Mouse (Mus musculus) MEL (cell line): ENCODE data around the gene Ppp4r3a. TPM values are rescaled to one million over a fixed set of nuclear protein-coding genes. Genes with fewer than 3 reads are reported as not detected.

ENCODE experiments used
- DNase-seq: peaks from one replicate; pipeline ENCODE4 v3.0.0; 2011; ENCODE audit warnings: low read depth, low spot score
- H3K27ac ChIP-seq: 2 replicates; pipeline ENCODE4 v1.5.1; 2012; ENCODE audit warnings: low read depth, mild to moderate bottlenecking, control low read depth, low read length, moderate library complexity; ENCODE audit not compliant: control insufficient read depth
- H3K27me3 ChIP-seq, 2 experiments: fragments of 150-350 bp in 1 of 2; sonication (generic) in 1 of 2; 2 replicates each; pipeline ENCODE4 v1.6.1; 2012; ENCODE audit warnings: low read length in 2 of 2, mild to moderate bottlenecking in 2 of 2, improper control_type of control experiment in 1 of 2, moderate library complexity in 1 of 2; ENCODE audit not compliant: insufficient read depth in 2 of 2, control insufficient read depth in 1 of 2
- H3K36me3 ChIP-seq, 2 experiments: 2 replicates each; pipeline ENCODE4 v1.6.1; 2012 to 2014; ENCODE audit warnings: low read length in 2 of 2, improper control_type of control experiment in 1 of 2, inconsistent platforms in 1 of 2, mild to moderate bottlenecking in 1 of 2; ENCODE audit not compliant: insufficient read depth in 2 of 2, control insufficient read depth in 1 of 2
- H3K4me1 ChIP-seq, 2 experiments: fragments of 150-350 bp in 1 of 2; sonication (generic) in 1 of 2; 2 replicates each; pipeline ENCODE4 v1.6.1; 2012; ENCODE audit warnings: low read length in 2 of 2, improper control_type of control experiment in 1 of 2, mild to moderate bottlenecking in 1 of 2; ENCODE audit not compliant: insufficient read depth in 2 of 2, control insufficient read depth in 1 of 2
- H3K4me3 ChIP-seq, 2 experiments: fragments of 150-350 bp in 1 of 2; sonication (generic) in 1 of 2; 2 replicates each; pipeline ENCODE4 v1.5.1; 2012; ENCODE audit warnings: low read depth in 2 of 2, low read length in 2 of 2, mild to moderate bottlenecking in 2 of 2, moderate library complexity in 2 of 2, control low read depth in 1 of 2, improper control_type of control experiment in 1 of 2; ENCODE audit not compliant: control insufficient read depth in 1 of 2, insufficient read depth in 1 of 2
- H3K79me2 ChIP-seq: 2 replicates; pipeline ENCODE4 v1.6.1; 2012; ENCODE audit warnings: mild to moderate bottlenecking, low read length, moderate library complexity; ENCODE audit not compliant: control insufficient read depth, poor library complexity, insufficient read depth
- H3K9ac ChIP-seq: 2 replicates; pipeline ENCODE4 v1.6.1; 2012; ENCODE audit warnings: low read depth, mild to moderate bottlenecking, control low read depth, low read length, moderate library complexity; ENCODE audit not compliant: control insufficient read depth, poor library complexity, severe bottlenecking
- H3K9me3 ChIP-seq: fragments of 150-350 bp; sonication (generic); replicated peaks from 2 replicates; pipeline ENCODE4 v1.6.1; 2012; ENCODE audit warnings: mild to moderate bottlenecking, low read length, improper control_type of control experiment, moderate library complexity; ENCODE audit not compliant: insufficient read depth
- CHD1 ChIP-seq: IDR thresholded peaks from 2 replicates; pipeline ENCODE4 v1.6.1; 2012; ENCODE audit warnings: low read depth, mild to moderate bottlenecking, inconsistent platforms, low read length, improper control_type of control experiment
- CHD2 ChIP-seq: IDR thresholded peaks from 2 replicates; pipeline ENCODE4 v1.6.1; 2011; ENCODE audit warnings: low read length, improper control_type of control experiment
- CTCF ChIP-seq, 3 experiments: IDR thresholded peaks in 2 of 3; conservative IDR thresholded peaks in 1 of 3; 2 replicates each; pipeline ENCODE4 v1.5.1; 2011 to 2012; ENCODE audit warnings: low read length in 3 of 3, low read depth in 2 of 3, mild to moderate bottlenecking in 2 of 3, improper control_type of control experiment in 1 of 3, inconsistent platforms in 1 of 3, mixed read lengths in 1 of 3, moderate library complexity in 1 of 3; ENCODE audit not compliant: control insufficient read depth in 1 of 3, insufficient read depth in 1 of 3, poor library complexity in 1 of 3, severe bottlenecking in 1 of 3
- E2F4 ChIP-seq: IDR thresholded peaks from 2 replicates; pipeline ENCODE4 v1.6.1; 2011; ENCODE audit warnings: low read depth, low read length, improper control_type of control experiment, borderline replicate concordance
- EP300 ChIP-seq, 2 experiments: IDR thresholded peaks; 2 replicates each; pipeline ENCODE4 v1.6.1; 2011; ENCODE audit warnings: improper control_type of control experiment in 2 of 2, low read length in 2 of 2, low read depth in 1 of 2, mild to moderate bottlenecking in 1 of 2
- HCFC1 ChIP-seq: IDR thresholded peaks from 2 replicates; pipeline ENCODE4 v1.6.1; 2012; ENCODE audit warnings: low read depth, mild to moderate bottlenecking, inconsistent platforms, low read length, improper control_type of control experiment, moderate library complexity
- JUND ChIP-seq: IDR thresholded peaks from 2 replicates; pipeline ENCODE4 v1.6.1; 2011; ENCODE audit warnings: low read depth, mild to moderate bottlenecking, improper control_type of control experiment, low read length
- KAT2A ChIP-seq: conservative IDR thresholded peaks from 2 replicates; pipeline ENCODE4 v1.6.1; 2012; ENCODE audit warnings: low read depth, low read length, improper control_type of control experiment, inconsistent platforms
- MAFK ChIP-seq: IDR thresholded peaks from 2 replicates; pipeline ENCODE4 v1.6.1; 2011; ENCODE audit warnings: low read depth, mild to moderate bottlenecking, low read length, improper control_type of control experiment, borderline replicate concordance
- MAZ ChIP-seq: IDR thresholded peaks from 2 replicates; pipeline ENCODE4 v1.6.1; 2012; ENCODE audit warnings: low read depth, mild to moderate bottlenecking, inconsistent platforms, low read length, improper control_type of control experiment
- MXI1 ChIP-seq: IDR thresholded peaks from 2 replicates; pipeline ENCODE4 v1.6.1; 2011; ENCODE audit warnings: mild to moderate bottlenecking, low read depth, low read length, improper control_type of control experiment
- MYB ChIP-seq: IDR thresholded peaks from 2 replicates; pipeline ENCODE4 v1.6.1; 2011; ENCODE audit warnings: mild to moderate bottlenecking, low read depth, low read length, improper control_type of control experiment
- MYC ChIP-seq: IDR thresholded peaks from 2 replicates; pipeline ENCODE4 v1.6.1; 2011; ENCODE audit warnings: low read depth, mild to moderate bottlenecking, low read length, improper control_type of control experiment, moderate library complexity
- NELFE ChIP-seq: IDR thresholded peaks from 2 replicates; pipeline ENCODE4 v1.6.1; 2011; ENCODE audit warnings: low read depth, low read length, improper control_type of control experiment
- POLR2AphosphoS5 ChIP-seq: IDR thresholded peaks from 2 replicates; pipeline ENCODE4 v1.6.1; 2012; ENCODE audit warnings: low read depth, borderline replicate concordance, mild to moderate bottlenecking, inconsistent platforms, low read length, moderate library complexity, mixed read lengths
- RCOR1 ChIP-seq: IDR thresholded peaks from 2 replicates; pipeline ENCODE4 v1.6.1; 2012; ENCODE audit warnings: low read depth, mild to moderate bottlenecking, inconsistent platforms, low read length, improper control_type of control experiment
- SIN3A ChIP-seq: IDR thresholded peaks from 2 replicates; pipeline ENCODE4 v1.6.1; 2012; ENCODE audit warnings: low read length, improper control_type of control experiment, inconsistent platforms
- TBP ChIP-seq: IDR thresholded peaks from 2 replicates; pipeline ENCODE4 v1.8.0; 2011; ENCODE audit warnings: low read depth, low read length, improper control_type of control experiment
- TCF12 ChIP-seq: IDR thresholded peaks from 2 replicates; pipeline ENCODE4 v1.6.1; 2014; ENCODE audit warnings: low read depth, mild to moderate bottlenecking, inconsistent platforms, low read length, improper control_type of control experiment, moderate library complexity
- USF1 ChIP-seq: IDR thresholded peaks from 2 replicates; pipeline ENCODE4 v1.6.1; 2014; ENCODE audit warnings: low read depth, mild to moderate bottlenecking, inconsistent platforms, low read length, improper control_type of control experiment, moderate library complexity
- USF2 ChIP-seq, 2 experiments: IDR thresholded peaks; 2 replicates each; pipeline ENCODE4 v1.6.1; 2011 to 2012; ENCODE audit warnings: improper control_type of control experiment in 2 of 2, low read length in 2 of 2, borderline replicate concordance in 1 of 2, inconsistent platforms in 1 of 2, low read depth in 1 of 2, mild to moderate bottlenecking in 1 of 2; ENCODE audit not compliant: insufficient read depth in 1 of 2
- ZNF384 ChIP-seq: IDR thresholded peaks from 2 replicates; pipeline ENCODE4 v1.6.1; 2012; ENCODE audit warnings: low read depth, mild to moderate bottlenecking, inconsistent platforms, low read length, improper control_type of control experiment
- polyA plus RNA-seq, 2 experiments: library from polyadenylated mRNA; stranded (reverse) in 1 of 2; unstranded in 1 of 2; fragments of >175 nt in 1 of 2; fragments of >200 nt in 1 of 2; gene quantifications; 2 replicates each; pipeline versions ENCODE4 v1.2.1 to v1.2.4; 2012; ENCODE audit warnings: low replicate concordance in 2 of 2, low read depth in 1 of 2; ENCODE audit not compliant: insufficient read length in 2 of 2, insufficient read depth in 1 of 2, missing spikeins in 1 of 2
- total RNA-seq: library from RNA; depleted of rRNA; stranded (reverse); fragments of 300-350 nt; gene quantifications from 2 replicates; pipeline ENCODE4 v1.2.3, GENCODE M21; 2012

Gene Ppp4r3a
- total and polyA plus RNA-seq, 3 experiments = 48.5 to 701 (median 61.2) TPM

DNA sequence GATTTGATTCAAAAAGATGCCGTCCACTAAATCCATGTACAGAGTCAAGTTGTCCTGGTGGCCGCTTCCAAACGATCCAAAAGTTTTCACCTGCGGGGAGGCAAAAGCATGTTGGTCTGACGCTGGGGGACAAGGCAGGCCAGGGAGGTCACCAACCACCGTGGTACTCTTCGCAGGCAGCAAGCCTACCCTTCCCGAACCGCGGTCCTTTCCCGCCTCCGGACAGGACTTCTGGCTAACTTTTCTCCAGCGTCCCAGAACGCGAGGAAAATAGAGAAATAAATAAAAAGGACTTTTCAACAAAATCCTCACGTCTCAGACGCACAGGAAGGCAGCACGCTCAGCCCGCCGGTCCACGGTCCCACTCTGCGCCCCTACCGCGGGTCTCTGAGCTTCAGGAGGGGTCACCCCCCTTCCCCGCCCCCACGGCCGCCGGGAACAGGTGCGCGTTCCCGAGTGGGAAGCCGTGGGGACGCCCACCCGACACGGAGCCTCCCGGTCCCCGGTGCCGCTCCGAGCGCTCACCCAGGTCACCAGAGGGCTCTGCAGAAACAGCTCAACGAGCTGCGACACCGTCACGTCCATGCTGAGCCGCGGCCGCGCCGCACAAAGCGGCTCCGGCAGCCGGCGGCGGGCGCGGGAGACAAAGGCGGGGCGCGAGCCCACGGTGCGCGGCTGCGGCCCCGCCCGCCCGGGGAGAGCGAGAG lies 55.1 kb downstream of the Ppp4r3a start:
- Histone ChIP-seq H3K79me2 (peaks cover 22% of the 10 kb centered on the region), H3K27ac (peak overlapping the region; percentile 64), H3K4me3 (peak overlapping the region; percentile 76 to 97), H3K9ac (peak overlapping the region; percentile 97), H3K4me1 (peaks cover 11 to 33% of the 10 kb centered on the region in 2 experiments; a peak in 3 of 4 replicates), H3K36me3 (peaks cover 0 to 25% of the 10 kb centered on the region in 2 experiments; a peak in 2 of 4 replicates), H3K27me3 (no peaks in the 10 kb centered on the region), H3K9me3 (no peaks in the 10 kb centered on the region)
- peak; percentile 47 for DNase-seq
- TF ChIP-seq MAFK (no peak), MXI1 (no peak; the same call in 1 of the 2 replicates), KAT2A (no peak), EP300 (IDR thresholded peaks at IDR 0.05; ENCODE audit: low read depth in 1 of 2, low read length in 2 of 2) (no peak), NELFE (no peak), E2F4 (no peak), CHD1 (no peak), ZNF384 (no peak)

DNA sequence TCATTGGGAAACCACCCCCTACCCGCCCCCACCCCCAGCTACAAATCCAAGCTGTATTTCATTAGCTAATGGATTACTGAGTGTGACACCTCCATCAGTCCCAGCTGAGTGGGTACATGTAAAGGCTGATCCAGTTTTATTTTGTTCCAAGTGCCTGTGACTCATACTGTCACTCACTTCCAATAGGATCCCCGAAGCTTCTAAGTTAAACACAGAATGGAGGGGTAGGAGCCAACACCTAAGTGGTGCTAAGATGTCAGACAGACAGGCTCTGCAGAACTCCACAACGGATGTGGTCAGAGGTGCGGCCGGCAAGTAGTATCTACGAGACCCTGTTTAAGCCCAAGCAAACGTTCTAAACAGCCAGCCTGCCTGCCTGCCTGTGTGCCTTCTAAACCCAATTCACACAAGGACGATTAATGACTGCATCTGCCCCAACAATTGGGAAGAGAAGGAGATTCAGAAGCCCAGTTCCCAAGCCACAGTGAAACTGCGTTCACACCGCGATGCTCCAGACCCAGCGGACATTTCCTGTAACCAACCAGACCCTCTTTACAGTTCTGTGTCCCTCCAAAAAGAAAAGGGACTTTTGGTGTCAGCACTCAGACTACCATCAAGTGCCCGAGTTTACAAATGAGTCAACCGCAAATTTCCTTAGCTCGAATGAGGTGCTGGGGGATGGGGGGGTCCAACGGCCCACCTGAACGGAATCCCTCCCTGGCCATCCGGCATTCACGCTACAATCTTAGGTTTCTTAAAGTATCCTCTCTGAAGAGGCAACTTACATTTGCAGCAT lies 55.9 kb downstream of the Ppp4r3a start:
- H3K27me3 ChIP-seq = no peaks in the 10 kb centered on the region
- H3K9ac ChIP-seq = peak overlapping the region; percentile 97
- H3K36me3 ChIP-seq = peaks cover 0 to 25% of the 10 kb centered on the region in 2 experiments; a peak in 2 of 4 replicates
- peak; percentile 63 for DNase-seq
- TF ChIP-seq USF1 = no peak
- TF ChIP-seq POLR2AphosphoS5 = no peak
- TF ChIP-seq TCF12 = no peak
- no peak for TF ChIP-seq CTCF (IDR thresholded peaks at IDR 0.05 in 2 of 3, conservative IDR thresholded peaks at IDR 0.05 in 1 of 3; ENCODE audit: control insufficient read depth in 1 of 3, insufficient read depth in 1 of 3, low read depth in 2 of 3, low read length in 3 of 3, poor library complexity in 1 of 3, severe bottlenecking in 1 of 3)
- no peak for TF ChIP-seq MAZ
- TF ChIP-seq CHD2 = no peak
- no peak for TF ChIP-seq MAFK
- TF ChIP-seq EP300 (IDR thresholded peaks at IDR 0.05; ENCODE audit: low read depth in 1 of 2, low read length in 2 of 2) = no peak
- TF ChIP-seq RCOR1 = no peak
- TF ChIP-seq JUND = no peak
- no peak for TF ChIP-seq MYB
- TF ChIP-seq E2F4 = no peak
- TF ChIP-seq TBP = no peak
- TF ChIP-seq USF2 (IDR thresholded peaks at IDR 0.05; ENCODE audit: borderline replicate concordance in 1 of 2, insufficient read depth in 1 of 2, low read depth in 1 of 2, low read length in 2 of 2) = no peak
- no peak for TF ChIP-seq SIN3A
- no peak for TF ChIP-seq NELFE
- TF ChIP-seq MXI1 = no peak
- TF ChIP-seq MYC = no peak
- no peak for TF ChIP-seq HCFC1
- H3K4me1 ChIP-seq = peaks cover 11 to 33% of the 10 kb centered on the region in 2 experiments; a peak in 3 of 4 replicates
- H3K27ac ChIP-seq = peak overlapping the region; percentile 64
- peak overlapping the region; percentile 76 to 97 for H3K4me3 ChIP-seq
- no peaks in the 10 kb centered on the region for H3K9me3 ChIP-seq
- peaks cover 24% of the 10 kb centered on the region for H3K79me2 ChIP-seq
